Mouse (Mus musculus) cerebellum, postnatal 25 days (tissue): Measurements from ENCODE around the gene Glmp.
"Not testable (repeated sequence)": the region's sequence is repeated elsewhere in the genome, so short reads cannot be mapped to it uniquely, and the experiment has no call there.

Source experiments
- DNase-seq, 2 experiments: peaks; one replicate each; pipeline ENCODE4 v3.0.0; 2021; ENCODE audit warnings: mixed read lengths in 2 of 2

Glmp gene

GRCm38 (mm10) chr3:88324951-88325405 is at the start of gene Glmp:
Gene Glmp, plus strand, starts transcription at chr3:88325023.
- DNase-seq, result peak; percentile 71 to 81

- DNase-seq, result no peak
Observed at GRCm38 (mm10) chr3:88276121-88276520, 48.7 kb upstream of the Glmp start.

GRCm38 (mm10) chr3:88276529-88277143 is 48.2 kb upstream of the Glmp start:
- peak; percentile 26 to 58 for DNase-seq

- no peak for DNase-seq
Observed at GRCm38 (mm10) chr3:88280035-88280434, 44.8 kb upstream of the Glmp start.

GRCm38 (mm10) chr3:88281141-88281916 is 43.5 kb upstream of the Glmp start:
- not testable (repeated sequence) for DNase-seq

GRCm38 (mm10) chr3:88284815-88285564 is 39.8 kb upstream of the Glmp start:
- not testable (repeated sequence) for DNase-seq

- DNase-seq, result not testable (repeated sequence)
Observed at GRCm38 (mm10) chr3:88285565-88285895, 39.3 kb upstream of the Glmp start.

GRCm38 (mm10) chr3:88287110-88287509 is 37.7 kb upstream of the Glmp start, which contains the start of gene Gm38392:
Gene Gm38392, minus strand, starts transcription at chr3:88287210.
- no peak for DNase-seq

GRCm38 (mm10) chr3:88288133-88288713 is 36.6 kb upstream of the Glmp start:
- DNase-seq, result not testable (repeated sequence)

GRCm38 (mm10) chr3:88291970-88292369 is 32.9 kb upstream of the Glmp start:
- DNase-seq, result peak; percentile 11 to 31

GRCm38 (mm10) chr3:88295272-88295671 is 29.6 kb upstream of the Glmp start:
- DNase-seq, result not testable (repeated sequence)

- DNase-seq, result no peak
Observed at GRCm38 (mm10) chr3:88296110-88296560, 28.7 kb upstream of the Glmp start.

GRCm38 (mm10) chr3:88296561-88297318 is 28.1 kb upstream of the Glmp start, which contains the start of the genes Tsacc and Cct3:
Gene Tsacc, minus strand, starts transcription at chr3:88296999.
Gene Cct3, plus strand, starts transcription at chr3:88297116.
- DNase-seq, result peak; percentile 95 to 97

GRCm38 (mm10) chr3:88297321-88297851 is 27.4 kb upstream of the Glmp start:
- no peak for DNase-seq

GRCm38 (mm10) chr3:88299172-88299571 is 25.7 kb upstream of the Glmp start:
- no peak for DNase-seq

GRCm38 (mm10) chr3:88328956-88329355 is 4.1 kb downstream of the Glmp start:
- no peak for DNase-seq

GRCm38 (mm10) chr3:88331282-88331681 is 6.5 kb downstream of the Glmp start:
- peak in 1 of 2 experiments; percentile 68 for DNase-seq

- no peak for DNase-seq
Observed at GRCm38 (mm10) chr3:88334029-88334658, 9.3 kb downstream of the Glmp start.

GRCm38 (mm10) chr3:88334902-88335435 is 10.1 kb downstream of the Glmp start:
- DNase-seq, result no peak

- DNase-seq, result no peak
Observed at GRCm38 (mm10) chr3:88335436-88336053, 10.7 kb downstream of the Glmp start.
